Mouse (Mus musculus): ENCODE data around the gene Btg1. TPM values are rescaled to one million over a fixed set of nuclear protein-coding genes. Genes with fewer than 3 reads are reported as not detected.

Btg1 gene
- polyA plus RNA-seq, 1 experiment from 2014 or later, result 23.3 TPM

GRCm38 (mm10) chr10:96627332-96627731, 10.5 kb downstream of the Btg1 start:
- no peak for DNase-seq (ENCODE audit: low spot score)
- H3K4me1 ChIP-seq, result peaks cover 27% of the 10 kb centered on the region
- H3K27me3 ChIP-seq (ENCODE audit: insufficient read depth, poor library complexity, severe bottlenecking), result no peaks in the 10 kb centered on the region
- peaks cover 16% of the 10 kb centered on the region for H3K36me3 ChIP-seq
- WGBS, result 95% methylated on average over 10 of the region's 10 CpGs
- no peak overlapping the region for H3K27ac ChIP-seq
- no peaks in the 10 kb centered on the region for H3K9me3 ChIP-seq
- no peak overlapping the region for H3K4me3 ChIP-seq

DNA sequence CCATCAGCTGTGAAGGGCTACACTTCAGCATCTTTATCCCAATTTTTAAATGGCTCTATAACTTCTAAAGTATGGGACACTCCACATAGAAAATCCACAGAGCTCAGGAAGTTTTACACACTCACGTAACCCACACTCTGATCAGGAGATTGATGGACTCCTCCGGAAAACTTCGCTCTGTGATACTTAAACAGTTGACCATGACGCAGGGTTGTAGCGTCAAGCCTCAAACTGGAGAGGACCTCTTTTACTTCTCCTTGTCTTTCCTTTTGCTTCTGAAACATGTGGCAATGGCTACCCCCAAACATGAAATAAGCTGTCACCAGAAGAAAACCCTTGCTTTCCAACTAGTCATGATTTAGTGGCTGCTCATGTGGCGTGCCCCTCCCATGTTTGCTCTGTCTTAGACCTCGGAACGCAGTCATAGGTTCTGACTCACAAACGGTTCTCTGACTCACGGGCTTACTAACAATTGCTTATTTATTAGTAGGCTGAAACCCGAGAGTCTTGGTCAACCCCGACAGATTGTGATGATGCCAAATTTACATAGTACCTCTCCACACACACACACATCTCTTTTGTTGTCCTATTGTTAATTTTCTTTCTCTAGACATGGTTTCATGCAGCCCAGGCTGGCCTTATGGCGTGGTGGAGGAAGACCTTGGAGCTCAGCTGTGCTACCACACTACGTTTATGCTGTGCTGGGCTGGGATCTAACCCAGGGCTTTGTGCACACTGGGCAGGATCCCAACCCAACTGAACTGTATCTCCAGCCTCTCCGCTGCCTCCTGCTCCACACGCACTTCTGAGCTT, 11.5 kb downstream of the Btg1 start:
- Histone ChIP-seq H3K36me3 (peaks cover 9% of the 10 kb centered on the region; the same call in 1 of the 2 replicates), H3K4me3 (no peak overlapping the region), H3K4me1 (peaks cover 27% of the 10 kb centered on the region), H3K27ac (no peak overlapping the region), H3K9me3 (no peaks in the 10 kb centered on the region), H3K27me3 (ENCODE audit: insufficient read depth, poor library complexity, severe bottlenecking) (no peaks in the 10 kb centered on the region)
- WGBS, result 89% methylated on average over 16 of the region's 16 CpGs
- no peak for DNase-seq (ENCODE audit: low spot score)

GRCm38 (mm10) chr10:96628913-96629199, 12.1 kb downstream of the Btg1 start:
- Histone ChIP-seq H3K4me1 (peaks cover 27% of the 10 kb centered on the region), H3K4me3 (no peak overlapping the region), H3K27ac (no peak overlapping the region), H3K27me3 (ENCODE audit: insufficient read depth, poor library complexity, severe bottlenecking) (no peaks in the 10 kb centered on the region), H3K36me3 (peaks cover 4% of the 10 kb centered on the region; the same call in 1 of the 2 replicates), H3K9me3 (no peaks in the 10 kb centered on the region)
- DNase-seq (ENCODE audit: low spot score), result no peak
- WGBS, result 88% methylated on average over 7 of the region's 7 CpGs

DNA sequence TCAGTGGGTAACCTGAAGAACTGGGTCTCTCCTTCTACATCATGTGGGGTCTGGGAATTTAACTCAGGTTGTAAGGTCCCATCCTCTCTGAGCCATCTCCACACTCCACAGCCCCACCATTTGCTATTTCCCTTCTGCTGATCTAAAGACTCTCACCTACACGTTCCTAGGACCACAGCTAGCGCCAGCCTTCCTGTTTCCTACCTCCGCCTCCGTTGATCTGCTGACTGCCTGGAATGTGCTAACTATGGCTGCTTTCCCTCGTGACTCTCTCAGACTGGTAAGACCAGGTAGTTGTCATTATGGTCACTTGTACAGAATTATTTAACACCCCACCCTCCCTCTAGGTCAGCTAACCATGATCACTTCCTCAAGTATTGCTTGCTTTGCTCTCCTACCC, 13.3 kb downstream of the Btg1 start:
- no peak overlapping the region for H3K4me3 ChIP-seq
- H3K36me3 ChIP-seq, result 0 out of 2 replicates have a peak, but pooled peaks cover 3% of the 10 kb centered on the region
- 53% methylated on average over 5 of the region's 5 CpGs for WGBS
- H3K4me1 ChIP-seq, result peaks cover 27% of the 10 kb centered on the region
- H3K27me3 ChIP-seq (ENCODE audit: insufficient read depth, poor library complexity, severe bottlenecking), result no peaks in the 10 kb centered on the region
- H3K9me3 ChIP-seq, result no peaks in the 10 kb centered on the region
- no peak for DNase-seq (ENCODE audit: low spot score)
- 0 out of 2 replicates have a peak overlapping the region, but pooled peaks have one; percentile 29 for H3K27ac ChIP-seq

DNA sequence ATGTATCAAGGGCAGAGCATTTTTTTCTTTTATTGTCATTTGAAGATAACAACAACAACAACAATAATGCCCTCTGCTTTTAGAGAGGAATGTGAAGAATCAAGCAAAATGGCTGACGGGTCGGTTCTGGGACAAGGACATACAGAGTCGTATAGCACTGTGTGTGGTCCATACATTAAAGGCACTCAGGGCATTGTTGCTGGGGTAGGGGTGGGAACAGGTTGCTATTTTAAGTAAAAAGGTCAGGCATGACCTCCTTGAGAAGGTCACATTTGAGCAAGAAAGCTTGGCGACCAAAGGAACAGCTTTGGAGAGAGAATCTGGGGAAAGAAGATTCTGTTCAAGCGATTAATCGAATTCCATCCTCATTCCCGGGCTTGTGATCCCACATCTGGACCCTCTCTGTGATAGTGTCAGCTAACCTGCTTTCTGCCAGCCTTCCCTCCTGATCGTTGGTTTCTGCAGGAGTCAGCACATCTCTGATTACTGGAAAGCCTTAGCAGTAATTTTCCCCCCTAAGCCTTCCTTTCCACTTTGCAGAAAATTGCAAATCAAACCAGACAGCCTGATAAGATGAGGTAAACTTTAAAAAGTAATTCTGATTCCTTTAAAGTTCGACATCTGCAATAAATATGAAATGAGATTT, 14.4 kb downstream of the Btg1 start:
- H3K4me3 ChIP-seq, result no peak overlapping the region
- H3K9me3 ChIP-seq, result no peaks in the 10 kb centered on the region
- H3K36me3 ChIP-seq, result 0 out of 2 replicates have a peak, but pooled peaks cover 3% of the 10 kb centered on the region
- peaks cover 23% of the 10 kb centered on the region; the same call in 1 of the 2 replicates for H3K4me1 ChIP-seq
- WGBS, result 52% methylated on average over 9 of the region's 9 CpGs
- no peak for DNase-seq (ENCODE audit: low spot score)
- no peaks in the 10 kb centered on the region for H3K27me3 ChIP-seq (ENCODE audit: insufficient read depth, poor library complexity, severe bottlenecking)
- peak overlapping the region; percentile 36; the same call in 1 of the 2 replicates for H3K27ac ChIP-seq

- 0 out of 2 replicates have a peak overlapping the region, but pooled peaks have one; percentile 6 for H3K27ac ChIP-seq
- WGBS, result 69% methylated on average over 12 of the region's 12 CpGs
- H3K36me3 ChIP-seq, result 0 out of 2 replicates have a peak, but pooled peaks cover 3% of the 10 kb centered on the region
- H3K4me1 ChIP-seq, result peaks cover 20% of the 10 kb centered on the region; the same call in 1 of the 2 replicates
- H3K27me3 ChIP-seq (ENCODE audit: insufficient read depth, poor library complexity, severe bottlenecking), result no peaks in the 10 kb centered on the region
- H3K9me3 ChIP-seq, result no peaks in the 10 kb centered on the region
- DNase-seq (ENCODE audit: low spot score), result no peak
- H3K4me3 ChIP-seq, result no peak overlapping the region
Observed at GRCm38 (mm10) chr10:96632271-96633144, 15.7 kb downstream of the Btg1 start.

GRCm38 (mm10) chr10:96633145-96633516, 16.3 kb downstream of the Btg1 start:
- WGBS, result 42% methylated on average over 4 of the region's 4 CpGs
- no peaks in the 10 kb centered on the region for H3K9me3 ChIP-seq
- H3K27me3 ChIP-seq (ENCODE audit: insufficient read depth, poor library complexity, severe bottlenecking), result no peaks in the 10 kb centered on the region
- H3K4me3 ChIP-seq, result no peak overlapping the region
- 0 out of 2 replicates have a peak overlapping the region, but pooled peaks have one; percentile 6 for H3K27ac ChIP-seq
- peaks cover 20% of the 10 kb centered on the region; the same call in 1 of the 2 replicates for H3K4me1 ChIP-seq
- H3K36me3 ChIP-seq, result 0 out of 2 replicates have a peak, but pooled peaks cover 3% of the 10 kb centered on the region
- DNase-seq (ENCODE audit: low spot score), result no peak

DNA sequence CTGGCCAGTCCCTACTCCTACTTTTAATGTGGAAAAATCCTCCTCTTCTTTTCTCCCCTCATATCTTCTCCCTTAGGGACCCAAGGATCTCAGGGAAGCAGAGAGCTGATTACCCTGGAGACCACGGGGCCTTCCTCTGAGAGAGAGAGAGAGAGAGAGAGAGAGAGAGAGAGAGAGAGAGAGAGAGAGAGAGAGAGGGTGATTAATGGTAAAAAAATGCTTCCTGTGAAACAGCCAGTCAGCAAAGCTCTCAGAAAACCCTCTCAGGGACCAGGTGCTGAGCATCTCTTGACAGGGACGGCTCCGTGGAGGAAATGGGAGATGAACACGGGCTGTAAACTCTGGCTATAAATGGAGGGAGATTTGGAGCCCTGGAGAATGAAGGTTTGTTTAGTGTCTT, 18.7 kb downstream of the Btg1 start:
- WGBS, result 28% methylated on average over 4 of the region's 4 CpGs

GRCm38 (mm10) chr10:96638477-96638876, 21.7 kb downstream of the Btg1 start:
- Histone ChIP-seq H3K4me1 (peaks cover 7% of the 10 kb centered on the region; the same call in 1 of the 2 replicates), H3K9me3 (no peaks in the 10 kb centered on the region), H3K36me3 (no peaks in the 10 kb centered on the region), H3K4me3 (no peak overlapping the region), H3K27me3 (ENCODE audit: insufficient read depth, poor library complexity, severe bottlenecking) (no peaks in the 10 kb centered on the region), H3K27ac (no peak overlapping the region)
- WGBS, result 81% methylated on average over 2 of the region's 2 CpGs
- no peak for DNase-seq (ENCODE audit: low spot score)

More for the DNA sequence above, 18.7 kb downstream of the Btg1 start:
- Histone ChIP-seq H3K9me3 (no peaks in the 10 kb centered on the region), H3K36me3 (no peaks in the 10 kb centered on the region), H3K4me3 (no peak overlapping the region), H3K27me3 (ENCODE audit: insufficient read depth, poor library complexity, severe bottlenecking) (no peaks in the 10 kb centered on the region), H3K27ac (no peak overlapping the region), H3K4me1 (peaks cover 16% of the 10 kb centered on the region; the same call in 1 of the 2 replicates)
- no peak for DNase-seq (ENCODE audit: low spot score)

DNA sequence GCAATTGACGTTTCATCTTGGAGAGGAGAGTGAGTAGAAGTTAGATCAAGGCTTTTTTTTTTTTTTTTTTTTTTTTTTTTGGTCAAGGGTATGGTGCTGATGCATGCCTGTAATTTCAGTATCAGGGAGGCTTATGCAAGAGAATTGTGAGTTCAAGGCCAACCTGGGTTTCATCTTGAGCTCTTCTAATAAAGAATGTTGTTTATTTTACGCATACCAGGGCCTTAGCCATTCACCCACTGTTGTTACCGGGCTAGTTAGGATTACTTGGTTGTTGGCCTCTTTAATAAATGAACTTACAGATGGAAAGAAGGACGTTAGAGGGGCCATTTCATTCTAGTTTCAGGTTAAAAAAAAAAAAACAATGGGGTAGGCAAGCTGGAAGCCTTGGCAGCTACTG, 25.2 kb downstream of the Btg1 start:
- no peak overlapping the region for H3K27ac ChIP-seq
- no peaks in the 10 kb centered on the region for H3K36me3 ChIP-seq
- H3K27me3 ChIP-seq (ENCODE audit: insufficient read depth, poor library complexity, severe bottlenecking), result no peaks in the 10 kb centered on the region
- H3K4me1 ChIP-seq, result peaks cover 9% of the 10 kb centered on the region
- 79% methylated on average over 4 of the region's 4 CpGs for WGBS
- DNase-seq (ENCODE audit: low spot score), result no peak
- no peaks in the 10 kb centered on the region for H3K9me3 ChIP-seq
- H3K4me3 ChIP-seq, result no peak overlapping the region

DNA sequence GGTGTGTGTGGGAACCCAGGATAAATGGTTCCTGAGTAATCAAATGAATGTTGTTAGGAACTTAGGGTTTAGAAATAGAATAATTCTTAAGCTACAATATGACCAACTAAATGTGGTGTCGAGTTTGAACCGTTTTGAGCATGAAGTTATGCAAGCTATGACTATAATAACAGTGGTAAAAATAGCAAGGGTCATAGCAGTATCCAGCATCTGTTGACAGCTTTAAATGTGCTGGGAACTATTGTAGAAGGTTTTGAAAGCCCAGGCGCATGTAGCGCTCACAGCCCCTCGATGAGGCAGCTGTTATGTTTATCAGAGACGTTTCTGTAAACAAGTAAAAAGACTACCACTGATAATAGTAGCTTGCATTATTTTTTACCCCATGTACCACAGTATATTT, 25.9 kb downstream of the Btg1 start:
- WGBS, result 52% methylated on average over 6 of the region's 6 CpGs
- H3K4me1 ChIP-seq, result peaks cover 11% of the 10 kb centered on the region
- no peak overlapping the region for H3K4me3 ChIP-seq
- H3K9me3 ChIP-seq, result no peaks in the 10 kb centered on the region
- H3K36me3 ChIP-seq, result no peaks in the 10 kb centered on the region
- H3K27me3 ChIP-seq (ENCODE audit: insufficient read depth, poor library complexity, severe bottlenecking), result no peaks in the 10 kb centered on the region
- DNase-seq (ENCODE audit: low spot score), result no peak
- H3K27ac ChIP-seq, result no peak overlapping the region

GRCm38 (mm10) chr10:96645183-96645582, 28.4 kb downstream of the Btg1 start:
- Histone ChIP-seq H3K36me3 (no peaks in the 10 kb centered on the region), H3K27ac (no peak overlapping the region), H3K4me1 (peaks cover 11% of the 10 kb centered on the region), H3K9me3 (no peaks in the 10 kb centered on the region), H3K27me3 (ENCODE audit: insufficient read depth, poor library complexity, severe bottlenecking) (no peaks in the 10 kb centered on the region), H3K4me3 (no peak overlapping the region)
- no peak for DNase-seq (ENCODE audit: low spot score)
- 86% methylated on average over 1 of the region's 1 CpGs for WGBS
